Mouse (Mus musculus) left cerebral cortex, postnatal 14 days (tissue): ENCODE data around the gene Eef2k. TPM values are rescaled to one million over a fixed set of nuclear protein-coding genes. Genes with fewer than 3 reads are reported as not detected.

Source experiments
- DNase-seq, 2 experiments: peaks; one replicate each; pipeline ENCODE4 v3.0.0; 2021 to 2022; ENCODE audit warnings: low spot score in 2 of 2, mixed read lengths in 1 of 2
- intact Hi-C: fragments of 180-260 bp; cut with DNase I; formaldehyde crosslinking; loops from one replicate; pipeline ENCODE4 v1.15.1; 2025
- total RNA-seq, 2 experiments: library from RNA; stranded (reverse); gene quantifications; 2 replicates each; pipeline ENCODE4 v1.2.3; 2021

The Eef2k gene
- total RNA-seq, 2 experiments from 2014 or later = 31.6 to 42.9 TPM

GRCm38 (mm10) chr7:120839786-120840185 lies 2.8 kb upstream of the Eef2k start:
- intact Hi-C loops = loop anchor here (5.0 to 10.0 kb wide), 3 partner anchors 38 to 285 kb away; partner anchors contain the start of gene Mettl9
- DNase-seq = no peak

- intact Hi-C loops = loop anchor here (2.0 to 5.0 kb wide), 2 partner anchors 34 to 74 kb away; partner anchors contain the start of gene Polr3e
- DNase-seq = peak; percentile 86 to 96
Measured at GRCm38 (mm10) chr7:120843037-120843621, 498 bp downstream of the Eef2k start.

DNA sequence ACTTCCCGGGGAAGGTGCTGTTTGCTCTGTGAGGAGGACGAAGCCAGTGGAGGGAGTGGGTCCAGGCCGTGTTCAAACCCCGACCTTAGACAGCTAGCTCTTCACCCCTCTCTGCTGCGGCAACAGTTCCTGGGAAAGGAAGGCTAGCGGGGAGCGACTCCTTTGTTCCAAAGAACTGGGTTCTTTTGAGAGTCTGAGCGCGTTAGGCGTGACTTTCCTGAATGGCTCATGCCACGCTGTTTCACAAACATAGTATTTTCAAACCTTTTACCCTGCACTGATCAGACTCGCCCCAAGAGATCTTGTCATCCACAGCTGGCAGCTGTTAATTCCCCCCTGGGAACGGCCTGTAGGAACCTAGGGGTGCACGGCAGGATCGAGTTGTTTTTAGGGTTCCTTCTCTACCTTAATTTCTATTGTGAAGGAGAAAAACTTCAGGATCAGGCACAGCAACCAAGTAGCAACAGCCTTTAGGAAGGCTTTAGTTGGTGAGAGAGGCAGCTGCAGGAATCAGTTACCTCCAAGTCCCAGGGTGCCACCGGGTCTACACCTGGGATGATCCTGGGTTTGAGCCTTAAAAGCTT lies 1.3 kb downstream of the Eef2k start:
- intact Hi-C loops = loop anchor here (2.0 to 5.0 kb wide), 2 partner anchors 33 to 73 kb away; partner anchors contain the start of gene Polr3e
- DNase-seq = no peak

- intact Hi-C loops = loop anchor here (5.0 kb wide), 1 partner anchor 33 kb away; no protein-coding TSS in a partner anchor
- DNase-seq = no peak
Measured at GRCm38 (mm10) chr7:120844689-120845088, 2.1 kb downstream of the Eef2k start.

DNA sequence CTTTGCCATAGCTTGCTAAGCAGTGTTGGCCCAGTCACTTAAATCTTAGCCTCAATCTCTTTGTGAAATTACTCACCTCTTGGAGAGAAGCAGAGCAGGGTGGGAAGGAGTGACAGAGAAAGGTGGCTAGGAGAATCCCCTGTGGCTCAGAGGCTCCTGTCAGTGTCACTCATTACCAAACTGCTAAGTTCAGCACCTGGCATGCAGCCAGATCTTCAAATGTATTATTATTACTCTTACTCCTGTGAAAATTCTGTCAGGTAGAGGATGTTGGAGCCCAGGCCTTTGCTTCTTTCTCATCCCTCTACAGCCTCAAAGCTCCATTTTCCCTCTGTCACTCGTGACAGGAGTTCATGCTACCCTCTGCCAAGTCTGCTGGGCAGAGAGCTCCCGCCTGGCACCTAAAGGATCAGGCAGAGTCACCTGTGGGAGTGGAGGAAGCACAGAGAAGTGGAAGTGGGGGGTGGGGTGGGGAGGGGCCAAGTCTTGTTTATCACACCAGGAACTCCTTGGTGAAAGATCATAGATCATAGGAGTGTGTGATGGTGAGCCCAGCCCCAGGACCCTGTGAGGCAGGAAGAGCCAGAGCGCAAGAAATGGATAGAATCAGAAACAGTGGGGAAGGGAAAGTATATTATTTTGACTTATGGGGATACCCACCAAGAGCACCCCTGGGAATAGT lies 6.3 kb downstream of the Eef2k start:
- DNase-seq = no peak
- intact Hi-C loops = no loop called here

GRCm38 (mm10) chr7:120850165-120850564 lies 7.5 kb downstream of the Eef2k start:
- intact Hi-C loops = no loop called here
- no peak for DNase-seq

DNA sequence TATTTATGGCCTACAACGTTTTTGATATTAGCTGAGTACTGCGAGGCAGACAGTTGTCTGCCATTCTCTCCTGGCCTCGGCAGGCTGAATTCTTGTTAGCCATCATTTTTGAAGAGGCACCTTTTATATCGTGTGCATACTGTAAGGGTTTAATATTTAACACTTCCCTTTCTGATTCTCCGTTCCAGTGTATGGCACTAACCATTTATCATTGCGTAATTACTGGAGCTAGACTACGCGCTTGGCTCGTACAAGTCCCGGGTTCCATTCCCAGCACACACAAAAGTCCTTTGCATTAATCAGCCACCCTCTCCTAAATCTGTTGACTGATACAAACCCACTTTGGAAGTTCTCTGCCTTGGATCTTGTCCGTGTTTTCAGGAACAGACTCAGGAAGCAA lies 17.2 kb downstream of the Eef2k start:
- intact Hi-C loops = no loop called here
- DNase-seq = no peak

- intact Hi-C loops = no loop called here
- DNase-seq = no peak
Measured at GRCm38 (mm10) chr7:120860799-120861487, 18.3 kb downstream of the Eef2k start.

DNA sequence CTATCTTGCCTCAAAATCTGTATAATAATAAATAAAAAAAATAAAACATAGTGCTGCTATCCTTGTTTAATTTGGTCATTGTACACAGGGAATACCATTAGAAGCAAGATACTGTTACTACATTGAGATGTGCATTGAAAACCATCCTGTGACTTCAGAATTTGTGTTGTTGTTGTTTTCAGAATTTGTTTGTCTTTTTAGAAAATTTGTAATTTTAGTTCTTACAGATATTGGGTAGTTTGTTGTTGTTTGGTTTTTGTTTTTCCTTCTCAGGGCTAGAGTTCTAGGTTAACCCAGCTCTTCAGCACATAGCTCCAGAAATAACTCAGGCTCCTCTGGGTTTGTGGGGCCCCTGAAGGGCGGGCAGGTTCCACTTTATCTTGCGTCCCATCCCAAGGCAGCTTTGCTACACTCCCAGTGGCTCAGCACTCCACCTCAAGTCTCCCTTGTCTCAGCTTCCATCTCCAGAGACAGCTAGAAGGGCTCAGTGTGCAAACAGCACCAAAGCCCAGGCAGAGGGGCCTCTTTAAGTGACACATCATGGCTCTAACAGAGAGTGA lies 18.9 kb downstream of the Eef2k start:
- intact Hi-C loops = no loop called here
- no peak for DNase-seq

GRCm38 (mm10) chr7:120862196-120862595 lies 19.6 kb downstream of the Eef2k start:
- no peak for DNase-seq
- intact Hi-C loops = no loop called here

GRCm38 (mm10) chr7:120862626-120863025 lies 20.0 kb downstream of the Eef2k start:
- intact Hi-C loops = no loop called here
- DNase-seq = no peak

DNA sequence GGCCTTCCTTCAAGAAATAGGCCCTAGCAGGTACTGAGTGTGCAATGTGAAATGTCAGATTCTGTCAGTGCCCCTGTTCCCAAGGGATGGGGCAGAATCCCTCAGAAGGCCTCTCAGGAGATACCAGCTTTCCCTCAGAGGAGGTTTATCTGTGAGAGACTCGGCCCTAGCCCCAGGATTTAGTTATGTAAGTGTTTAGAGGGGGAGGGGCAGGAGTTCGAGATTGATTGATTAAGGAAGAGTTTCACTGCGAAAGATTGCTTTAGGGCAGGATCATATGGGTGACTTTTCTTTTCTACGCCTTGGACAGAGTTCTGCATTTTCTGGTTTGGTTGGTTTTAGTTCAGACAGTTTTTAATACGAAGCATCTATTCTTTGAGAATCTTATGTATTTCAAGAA lies 20.8 kb downstream of the Eef2k start:
- intact Hi-C loops = no loop called here
- no peak for DNase-seq

- intact Hi-C loops = no loop called here
Measured at GRCm38 (mm10) chr7:120865100-120865499, 22.5 kb downstream of the Eef2k start.

GRCm38 (mm10) chr7:120865832-120866231 lies 23.2 kb downstream of the Eef2k start:
- no peak for DNase-seq
- intact Hi-C loops = no loop called here

More at GRCm38 (mm10) chr7:120865100-120865499, 22.5 kb downstream of the Eef2k start:
- peak in 1 of 2 experiments; percentile 47 for DNase-seq

DNA sequence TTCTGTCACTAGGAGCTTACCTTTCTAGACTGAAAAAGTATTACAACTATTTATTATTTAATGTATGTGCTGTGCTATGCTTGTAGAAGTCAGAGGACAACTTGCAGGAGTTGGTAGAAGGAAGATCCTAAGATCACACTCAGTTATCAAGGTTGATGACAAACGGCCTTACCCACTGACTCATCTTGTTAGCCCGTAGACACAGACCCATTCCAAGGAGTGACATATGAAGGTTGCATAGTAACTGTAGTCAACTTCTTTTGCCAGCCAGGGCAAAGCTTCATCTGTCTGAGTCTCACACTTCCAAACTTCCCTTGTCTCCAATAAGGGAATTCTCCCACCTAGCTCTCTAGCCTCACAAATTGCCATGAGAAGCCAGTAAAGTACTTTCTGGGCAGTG lies 24.1 kb downstream of the Eef2k start:
- intact Hi-C loops = no loop called here
- no peak for DNase-seq

- intact Hi-C loops = no loop called here
- DNase-seq = no peak
Measured at GRCm38 (mm10) chr7:120867720-120868119, 25.1 kb downstream of the Eef2k start.

GRCm38 (mm10) chr7:120869883-120870282 lies 27.3 kb downstream of the Eef2k start:
- intact Hi-C loops = no loop called here
- peak; percentile 29 to 52 for DNase-seq

- peak; percentile 16 to 52 for DNase-seq
- intact Hi-C loops = no loop called here
Measured at GRCm38 (mm10) chr7:120870431-120871008, 27.9 kb downstream of the Eef2k start.

DNA sequence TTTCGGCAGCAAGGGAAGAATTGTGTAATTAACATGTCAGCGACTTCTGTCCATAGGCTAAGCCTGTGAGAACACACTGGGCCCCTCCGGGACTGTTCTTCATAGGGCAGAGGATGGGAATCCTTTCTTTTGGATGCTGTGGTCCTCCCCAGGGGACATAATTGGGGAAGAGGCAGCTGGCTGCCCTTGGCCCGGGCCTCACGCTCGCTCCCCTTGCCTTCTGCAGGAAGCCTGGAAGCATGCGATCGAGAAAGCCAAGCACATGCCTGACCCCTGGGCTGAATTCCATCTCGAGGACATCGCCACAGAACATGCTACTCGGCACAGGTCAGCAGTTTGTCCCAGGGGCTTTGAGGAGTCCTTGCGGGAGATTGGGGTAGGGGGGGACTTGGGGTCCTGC lies 30.5 kb downstream of the Eef2k start:
- DNase-seq = no peak
- intact Hi-C loops = no loop called here
